Mouse (Mus musculus) erythroid progenitor cell, adult 5-6 weeks (primary cell): ENCODE measurements around the gene Gm20388. TPM values are rescaled to one million over a fixed set of nuclear protein-coding genes. Genes with fewer than 3 reads are reported as not detected.
A peak's percentile ranks its signal among the peaks of the same experiment; 100 is the strongest.
"Not testable (repeated sequence)": the region's sequence is repeated elsewhere in the genome, so short reads cannot be mapped to it uniquely, and the experiment has no call there.

Experiments used
- ATAC-seq: replicated peaks from 2 replicates; pipeline ENCODE4 v1.8.0; 2016; ENCODE audit warnings: moderate number of reproducible peaks, mild to moderate bottlenecking, moderate TSS enrichment, inconsistent platforms; ENCODE audit not compliant: poor library complexity, low FRiP score, severe bottlenecking
- total RNA-seq, 2 experiments: library from RNA; stranded (forward) in 1 of 2; stranded (reverse) in 1 of 2; fragments of 150-400 nt in 1 of 2; fragments of 186-747, 209-891 nt in 1 of 2; gene quantifications; 2 replicates each; pipeline versions ENCODE4 v1.2.3 to v1.2.4; 2015 to 2017; ENCODE audit warnings: low replicate concordance in 2 of 2

Gm20388 gene
- total RNA-seq, 2 experiments from 2014 or later, result 4.2 TPM; not detected in 1

- peak; percentile 84 for ATAC-seq
Measured at GRCm38 (mm10) chr8:124019782-124020181, 4109.1 kb downstream of the Gm20388 start.

GRCm38 (mm10) chr8:124020439-124021236 is 4110.0 kb downstream of the Gm20388 start:
- ATAC-seq, result peak; percentile 59

- ATAC-seq, result peak; percentile 83
Measured at GRCm38 (mm10) chr8:124021237-124022227, 4110.9 kb downstream of the Gm20388 start, which contains the start of the genes Taf5l and Urb2. Gene Taf5l (minus strand): TSS chr8:124021397. Gene Urb2 (plus strand): TSS chr8:124021508.

GRCm38 (mm10) chr8:124026265-124026664 is 4115.6 kb downstream of the Gm20388 start:
- ATAC-seq, result not testable (repeated sequence)

GRCm38 (mm10) chr8:124027831-124028230 is 4117.2 kb downstream of the Gm20388 start:
- no peak for ATAC-seq

GRCm38 (mm10) chr8:124033400-124033799 is 4122.8 kb downstream of the Gm20388 start:
- no peak for ATAC-seq

- no peak for ATAC-seq
Measured at GRCm38 (mm10) chr8:124038121-124038520, 4127.5 kb downstream of the Gm20388 start.

- no peak for ATAC-seq
Measured at GRCm38 (mm10) chr8:124039351-124039750, 4128.7 kb downstream of the Gm20388 start.

GRCm38 (mm10) chr8:124042201-124042600 is 4131.6 kb downstream of the Gm20388 start:
- no peak for ATAC-seq

- no peak for ATAC-seq
Measured at GRCm38 (mm10) chr8:124044421-124044820, 4133.8 kb downstream of the Gm20388 start.

- no peak for ATAC-seq
Measured at GRCm38 (mm10) chr8:124044931-124045330, 4134.3 kb downstream of the Gm20388 start.

GRCm38 (mm10) chr8:124045856-124046255 is 4135.2 kb downstream of the Gm20388 start:
- peak; percentile 46 for ATAC-seq

GRCm38 (mm10) chr8:124052110-124052509 is 4141.5 kb downstream of the Gm20388 start:
- ATAC-seq, result peak; percentile 68; the same call in 1 of the 2 replicates

- no peak for ATAC-seq
Measured at GRCm38 (mm10) chr8:124052568-124052967, 4141.9 kb downstream of the Gm20388 start.

GRCm38 (mm10) chr8:124056832-124057655 is 4146.4 kb downstream of the Gm20388 start:
- no peak for ATAC-seq

GRCm38 (mm10) chr8:124066325-124067058 is 4155.9 kb downstream of the Gm20388 start:
- ATAC-seq, result no peak

GRCm38 (mm10) chr8:124067059-124067750 is 4156.6 kb downstream of the Gm20388 start:
- no peak for ATAC-seq
